Mouse (Mus musculus) layer of hippocampus, adult 9-11 months (tissue): ENCODE results near the gene Fam205a3.
"Not testable (repeated sequence)": the region's sequence is repeated elsewhere in the genome, so short reads cannot be mapped to it uniquely, and the experiment has no call there.

Experiments
- DNase-seq: peaks from one replicate; pipeline ENCODE4 v3.0.0; 2022

Fam205a3 gene

DNA sequence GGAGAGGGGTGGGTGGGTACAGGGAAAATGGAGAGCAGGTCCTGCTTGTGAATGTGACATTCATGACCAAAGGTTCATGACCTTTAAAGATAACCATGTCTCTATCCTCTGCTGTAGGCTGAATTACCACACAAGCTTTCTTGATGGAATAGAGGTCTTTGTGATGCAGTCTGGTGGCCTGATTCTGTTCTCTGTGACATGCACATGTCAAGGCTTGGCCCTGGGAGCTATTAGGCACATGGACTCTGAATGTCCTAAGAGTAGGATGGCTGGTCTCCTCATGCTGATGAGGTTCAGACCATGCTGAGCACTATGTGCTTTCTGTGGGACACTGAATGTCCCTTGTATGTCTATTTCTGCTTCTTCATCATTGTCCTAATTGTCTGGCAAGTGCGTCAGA is at the start of gene Fam205a3:
Gene Fam205a3, plus strand, starts transcription at position 301 of the 400 bp plus-strand sequence.
- not testable (repeated sequence) for DNase-seq

DNA sequence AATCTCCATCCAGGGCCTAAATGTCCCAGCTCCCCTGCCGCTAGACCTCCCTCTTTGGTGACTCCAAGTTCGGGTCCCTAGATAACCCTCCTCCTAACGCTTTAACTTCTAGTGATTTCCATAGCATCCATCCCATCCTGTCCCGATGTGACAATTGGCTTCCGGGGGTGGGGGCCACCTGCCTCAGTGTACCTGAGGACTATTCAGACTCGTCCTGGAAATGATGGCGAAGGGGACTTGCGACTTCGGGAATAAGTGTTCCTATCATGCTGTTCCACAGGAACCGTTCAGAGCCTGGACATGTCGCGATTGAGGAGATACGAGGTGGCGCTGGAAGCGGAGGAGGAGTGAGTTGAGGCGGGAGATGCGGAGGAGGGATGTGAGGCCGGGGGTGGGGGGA is 24.2 kb upstream of the Fam205a3 start, which contains the start of gene Gm21953:
Gene Gm21953, plus strand, starts transcription at position 301 of the 400 bp plus-strand sequence.
- DNase-seq, result not testable (repeated sequence)
